ENCODE assay signal across 9 mouse cellular contexts in the genomic region with DNA sequence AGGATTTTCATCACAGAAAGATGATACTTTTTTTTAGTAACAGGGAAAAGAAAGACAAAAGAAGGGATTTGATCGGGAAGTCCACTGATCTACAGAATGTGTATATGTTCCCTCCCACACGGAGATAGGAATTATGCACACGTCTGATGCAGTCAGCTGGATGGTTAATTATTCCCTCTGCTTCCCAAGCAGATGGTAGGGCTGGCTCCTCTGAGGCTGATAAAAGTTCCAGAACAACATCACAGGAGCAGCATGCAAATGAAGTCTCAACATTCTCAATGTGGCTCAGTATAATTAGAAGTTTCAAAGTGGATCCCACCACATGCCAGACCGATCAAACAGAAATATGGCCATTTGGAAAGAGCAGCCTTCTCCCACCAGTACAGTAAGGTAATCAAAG.
DNase-seq lines count a peak whose midpoint lies in the region.
"Had no signal": no experiment of that assay in that cellular context is flagged by ENCODE, and none has a peak within 500 bp of the region (broad histone marks: within the 10 kb centered on the region; RNA-seq: fewer than 3 reads in every experiment).

No protein-coding gene starts in this region.

- intact Hi-C loops in left cerebral cortex, postnatal 4 days (cut with DNase I) = no loop called here

- peak; percentile 21 for DNase-seq in left cerebral cortex, adult 11 months (ENCODE audit: low spot score)
- DNase-seq in left cerebral cortex, postnatal 4 days = no peak
- DNase-seq in frontal cortex, postnatal 14 days (ENCODE audit: low spot score in 2 of 2) = peak; percentile 21 to 43
- peak; percentile 35 to 60 for DNase-seq in left cerebral cortex, adult 9 months (ENCODE audit: low spot score in 2 of 2)
- peak; percentile 41 to 59 for DNase-seq in right cerebral cortex, postnatal 36 days (ENCODE audit: low spot score in 2 of 2)
- no peak for DNase-seq in T-cell, adult 2 months (ENCODE audit: low spot score)
- no peak for DNase-seq in lung, adult 18-20 months
- DNase-seq: cerebellum, postnatal 36 days; kidney, postnatal 4 days had no signal

Comparison
In these comparisons a context has a peak if more than half of its experiments do, and no peak if none do; other contexts are left out.
1. DNase-seq: peak in left cerebral cortex, adult 11 months (single experiment), frontal cortex, postnatal 14 days (2 of 2), left cerebral cortex, adult 9 months (2 of 2) and right cerebral cortex, postnatal 36 days (2 of 2); none in left cerebral cortex, postnatal 4 days (single experiment), T-cell, adult 2 months (single experiment) and lung, adult 18-20 months (0 of 2).